Comparison of ENCODE assay signal across 19 mouse cellular contexts in genomic region chr11:22063352-22063751, GRCm38 (mm10).
"Had no signal": no experiment of that assay in that cellular context is flagged by ENCODE, and none has a peak within 500 bp of the region (broad histone marks: within the 10 kb centered on the region; RNA-seq: fewer than 3 reads in every experiment).

No protein-coding gene starts in this region.

- H3K4me3 ChIP-seq: limb, embryonic 15.5 days; liver, embryonic 13.5 days; liver, embryonic 15.5 days; lung, embryonic 15.5 days; megakaryocyte, embryonic 14.5 days; midbrain, embryonic 13.5 days; midbrain, embryonic 15.5 days; neural tube, embryonic 12.5 days had no signal

- DNase-seq: liver, embryonic 13.5 days; liver, postnatal 0 days; retina, postnatal 1 day; right cerebral cortex, adult 18-20 months; right cerebral cortex, postnatal 25 days; right cerebral cortex, postnatal 4 days; spleen, adult 18-20 months; thymus, adult 18-20 months; thymus, postnatal 25 days; thymus, postnatal 4 days had no signal

- H3K27me3 ChIP-seq: limb, embryonic 15.5 days; liver, embryonic 13.5 days; liver, embryonic 15.5 days; lung, embryonic 15.5 days; megakaryocyte, embryonic 14.5 days; midbrain, embryonic 13.5 days; midbrain, embryonic 15.5 days; neural tube, embryonic 12.5 days had no signal

- H3K27ac ChIP-seq: limb, embryonic 15.5 days; liver, embryonic 13.5 days; liver, embryonic 15.5 days; lung, embryonic 15.5 days; midbrain, embryonic 13.5 days; midbrain, embryonic 15.5 days; neural tube, embryonic 12.5 days had no signal

- H3K4me2 ChIP-seq: limb, embryonic 15.5 days; liver, embryonic 11.5 days; liver, embryonic 13.5 days; liver, embryonic 15.5 days; lung, embryonic 15.5 days; midbrain, embryonic 11.5 days; midbrain, embryonic 13.5 days; midbrain, embryonic 15.5 days; neural tube, embryonic 12.5 days had no signal

- H3K4me1 ChIP-seq: limb, embryonic 15.5 days; liver, embryonic 13.5 days; liver, embryonic 15.5 days; lung, embryonic 15.5 days; megakaryocyte, embryonic 14.5 days; midbrain, embryonic 15.5 days; neural tube, embryonic 12.5 days had no signal

- H3K9me3 ChIP-seq: limb, embryonic 15.5 days; liver, embryonic 13.5 days; liver, embryonic 15.5 days; lung, embryonic 15.5 days; megakaryocyte, embryonic 14.5 days; midbrain, embryonic 13.5 days; midbrain, embryonic 15.5 days; neural tube, embryonic 12.5 days had no signal

- H3K9ac ChIP-seq: limb, embryonic 15.5 days; liver, embryonic 13.5 days; liver, embryonic 15.5 days; liver, postnatal 0 days; lung, embryonic 15.5 days; midbrain, embryonic 13.5 days; midbrain, embryonic 15.5 days; neural tube, embryonic 12.5 days had no signal

- ATAC-seq: liver, postnatal 0 days; midbrain, embryonic 13.5 days; midbrain, embryonic 15.5 days had no signal

- H3K36me3 ChIP-seq: liver, embryonic 13.5 days; lung, embryonic 15.5 days; midbrain, embryonic 15.5 days; neural tube, embryonic 12.5 days had no signal
